Mouse (Mus musculus) skeletal muscle tissue, adult 2 months (tissue): Measurements from ENCODE around the gene Kpnb1.
A peak's percentile ranks its signal among the peaks of the same experiment; 100 is the strongest.

Experiments
- DNase-seq: peaks from one replicate; pipeline ENCODE4 v3.0.0-alpha.2; 2012; ENCODE audit warnings: low read depth, low spot score

The Kpnb1 gene

GRCm38 (mm10) chr11:97185704-97186614, 1.7 kb downstream of the Kpnb1 start:
- no peak for DNase-seq

GRCm38 (mm10) chr11:97184875-97185274, 2.8 kb downstream of the Kpnb1 start:
- DNase-seq, result no peak

GRCm38 (mm10) chr11:97182446-97182845, 5.2 kb downstream of the Kpnb1 start:
- no peak for DNase-seq

GRCm38 (mm10) chr11:97181061-97181460, 6.6 kb downstream of the Kpnb1 start:
- no peak for DNase-seq

GRCm38 (mm10) chr11:97178198-97178597, 9.5 kb downstream of the Kpnb1 start:
- DNase-seq, result no peak

- DNase-seq, result no peak
Observed at GRCm38 (mm10) chr11:97176851-97177250, 10.8 kb downstream of the Kpnb1 start.

GRCm38 (mm10) chr11:97175499-97175898, 12.2 kb downstream of the Kpnb1 start:
- DNase-seq, result no peak

GRCm38 (mm10) chr11:97160341-97160740, 27.3 kb downstream of the Kpnb1 start:
- no peak for DNase-seq

GRCm38 (mm10) chr11:97156999-97157398, 30.7 kb downstream of the Kpnb1 start:
- DNase-seq, result no peak

- no peak for DNase-seq
Observed at GRCm38 (mm10) chr11:97152662-97153287, 34.9 kb downstream of the Kpnb1 start.

- no peak for DNase-seq
Observed at GRCm38 (mm10) chr11:97152023-97152426, 35.7 kb downstream of the Kpnb1 start.

GRCm38 (mm10) chr11:97151343-97151801, 36.3 kb downstream of the Kpnb1 start, which contains the start of gene Tbkbp1:
Gene Tbkbp1, minus strand, starts transcription at chr11:97151495.
- DNase-seq, result no peak

- no peak for DNase-seq
Observed at GRCm38 (mm10) chr11:97150411-97151330, 37.0 kb downstream of the Kpnb1 start.

- peak; percentile 64 for DNase-seq
Observed at GRCm38 (mm10) chr11:97149995-97150410, 37.7 kb downstream of the Kpnb1 start.

GRCm38 (mm10) chr11:97149026-97149425, 38.7 kb downstream of the Kpnb1 start:
- no peak for DNase-seq

- DNase-seq, result no peak
Observed at GRCm38 (mm10) chr11:97148591-97148990, 39.1 kb downstream of the Kpnb1 start.

GRCm38 (mm10) chr11:97147333-97147732, 40.3 kb downstream of the Kpnb1 start:
- DNase-seq, result no peak

- peak; percentile 43 for DNase-seq
Observed at GRCm38 (mm10) chr11:97146724-97147123, 41.0 kb downstream of the Kpnb1 start.

- no peak for DNase-seq
Observed at GRCm38 (mm10) chr11:97145951-97146350, 41.7 kb downstream of the Kpnb1 start.

- DNase-seq, result no peak
Observed at GRCm38 (mm10) chr11:97145320-97145719, 42.4 kb downstream of the Kpnb1 start.

GRCm38 (mm10) chr11:97143196-97143900, 44.3 kb downstream of the Kpnb1 start:
- DNase-seq, result no peak
